Mouse (Mus musculus): ENCODE measurements around the gene Hmgn5. TPM values are rescaled to one million over a fixed set of nuclear protein-coding genes. Genes with fewer than 3 reads are reported as not detected.

Hmgn5 gene
- polyA plus RNA-seq, 1 experiment from 2014 or later = 25.0 TPM

Other genes with a start within 250 kb of the Hmgn5 start
- gene Brwd3, start 179.0 kb downstream of the Hmgn5 start, polyA plus RNA-seq (2015; fragmentation: Nextera tagmentation; extraction: Ambion mirVana) = 2.3 and 3.2 TPM in 2 replicates
- gene Sh3bgrl, start 82.0 kb upstream of the Hmgn5 start, polyA plus RNA-seq (2015; fragmentation: Nextera tagmentation; extraction: Ambion mirVana) = 124 and 141 TPM in 2 replicates
- gene Gm6377, start 183.4 kb upstream of the Hmgn5 start, polyA plus RNA-seq (2015; fragmentation: Nextera tagmentation; extraction: Ambion mirVana) = 0.15 and 0.27 TPM in 2 replicates

All from stomach, embryonic 16.5 days (tissue).